Mouse (Mus musculus) midbrain, embryonic 14.5 days (tissue): ENCODE measurements around the gene 3110009E18Rik. TPM values are rescaled to one million over a fixed set of nuclear protein-coding genes. Genes with fewer than 3 reads are reported as not detected.

Source experiments
- ATAC-seq: fragments of 200-750 bp; cut with Nextera tagmentation; 2 replicates; pipeline ENCODE4 v1.8.0; 2017; ENCODE audit warnings: moderate number of reproducible peaks, moderate library complexity; ENCODE audit not compliant: low FRiP score, low TSS enrichment
- DNase-seq: peaks from one replicate; pipeline ENCODE4 v3.0.0-alpha.2; 2015
- H3K27ac ChIP-seq: fragments of 300-500 bp; sonication (generic); replicated peaks from 2 replicates; pipeline ENCODE4 v1.5.1; 2014; ENCODE audit warnings: mild to moderate bottlenecking, low read depth, low read length, moderate library complexity
- H3K27me3 ChIP-seq: fragments of 300-500 bp; sonication (generic); 2 replicates; pipeline ENCODE4 v1.6.1; 2014; ENCODE audit warnings: low read length, control low read depth, mixed read lengths; ENCODE audit not compliant: control insufficient read depth, insufficient read depth
- H3K36me3 ChIP-seq: fragments of 300-500 bp; sonication (generic); 2 replicates; pipeline ENCODE4 v1.6.1; 2014; ENCODE audit warnings: low read length, control low read depth; ENCODE audit not compliant: control insufficient read depth, insufficient read depth
- H3K4me1 ChIP-seq: fragments of 300-500 bp; sonication (generic); 2 replicates; pipeline ENCODE4 v1.6.1; 2014; ENCODE audit warnings: mild to moderate bottlenecking, antibody characterized with exemption, low read length, control low read depth; ENCODE audit not compliant: control insufficient read depth, insufficient read depth
- H3K4me2 ChIP-seq: fragments of 300-500 bp; sonication (generic); 2 replicates; pipeline ENCODE4 v1.6.1; 2014; ENCODE audit warnings: mild to moderate bottlenecking, low read length, moderate library complexity
- H3K4me3 ChIP-seq: fragments of 300-500 bp; sonication (generic); replicated peaks from 2 replicates; pipeline ENCODE4 v1.5.1; 2014; ENCODE audit warnings: low read depth, low read length
- H3K9ac ChIP-seq: fragments of 300-500 bp; sonication (generic); replicated peaks from 2 replicates; pipeline ENCODE4 v1.6.1; 2014; ENCODE audit warnings: mild to moderate bottlenecking, low read length, moderate library complexity
- H3K9me3 ChIP-seq: fragments of 300-500 bp; sonication (generic); 2 replicates; pipeline ENCODE4 v1.6.1; 2016; ENCODE audit warnings: low read length, control low read depth, mixed read lengths; ENCODE audit not compliant: control insufficient read depth
- WGBS: fragments of 180-500 bp; shearing (Covaris S2); extraction: QIAGEN DNeasy Blood & Tissue Kit; methylation state at CpG from one replicate; pipeline ENCODE4 v1.1.7; 2014; 5-methylcytosine and 5-hydroxymethylcytosine counted together
- polyA plus RNA-seq: library from polyadenylated mRNA; unstranded; fragments of >200 nt; fragmentation: Nextera tagmentation; extraction: Ambion mirVana; gene quantifications from 2 replicates; pipeline ENCODE4 v1.2.1, GENCODE M21; 2014

Gene 3110009E18Rik
- polyA plus RNA-seq, 1 experiment from 2014 or later = 18.7 TPM

DNA sequence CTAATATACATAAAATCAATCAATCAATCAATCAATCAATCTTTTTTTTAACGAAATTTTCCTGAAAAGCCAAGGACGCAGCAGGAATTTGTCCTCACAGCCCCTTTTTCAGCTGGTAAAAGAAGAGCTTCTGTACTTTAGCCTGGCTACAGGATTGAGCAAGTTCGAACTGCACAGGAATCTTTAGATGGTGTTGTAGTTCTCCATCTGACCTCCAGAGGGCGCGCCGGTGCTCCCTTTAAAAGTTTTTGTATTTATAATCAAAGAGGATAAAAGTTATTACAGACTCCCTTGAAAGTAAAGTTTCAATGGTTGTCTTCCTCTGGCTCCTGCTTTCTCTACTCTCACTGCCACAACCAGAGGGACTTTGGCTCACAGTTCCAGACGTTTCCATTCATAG, 22.7 kb upstream of the 3110009E18Rik start:
- 13% methylated on average over 7 of the region's 7 CpGs for WGBS
- Histone ChIP-seq H3K9ac (no peak overlapping the region), H3K36me3 (no peaks in the 10 kb centered on the region), H3K27ac (no peak overlapping the region), H3K4me3 (no peak overlapping the region), H3K4me2 (no peak overlapping the region), H3K9me3 (no peaks in the 10 kb centered on the region), H3K27me3 (no peaks in the 10 kb centered on the region), H3K4me1 (no peaks in the 10 kb centered on the region)
- peak; percentile 71 for DNase-seq
- no peak for ATAC-seq

DNA sequence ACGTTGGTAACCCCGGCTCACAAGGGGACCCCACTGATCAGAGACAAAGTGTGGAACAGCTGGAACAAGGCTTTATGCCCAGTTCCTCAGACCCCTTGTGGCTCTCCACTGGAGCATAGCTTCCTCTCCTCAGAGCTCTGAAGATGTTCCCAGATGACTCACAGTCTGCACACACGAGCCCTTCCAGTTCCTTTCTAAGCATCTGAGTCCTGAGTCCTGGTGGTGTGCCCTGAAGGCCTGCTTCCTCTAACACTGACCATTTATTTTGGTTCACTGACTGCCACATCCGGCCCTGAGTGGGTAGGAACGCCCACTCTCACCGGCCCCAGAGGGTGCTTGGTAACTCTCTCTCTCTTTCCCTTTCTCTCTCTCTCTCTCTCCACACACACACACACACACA, 21.5 kb upstream of the 3110009E18Rik start:
- Histone ChIP-seq H3K4me1 (no peaks in the 10 kb centered on the region), H3K27me3 (no peaks in the 10 kb centered on the region), H3K27ac (no peak overlapping the region), H3K9me3 (no peaks in the 10 kb centered on the region), H3K4me2 (no peak overlapping the region), H3K4me3 (no peak overlapping the region), H3K9ac (no peak overlapping the region), H3K36me3 (no peaks in the 10 kb centered on the region)
- DNase-seq (no peak), ATAC-seq (no peak)
- 69% methylated on average over 6 of the region's 6 CpGs for WGBS

DNA sequence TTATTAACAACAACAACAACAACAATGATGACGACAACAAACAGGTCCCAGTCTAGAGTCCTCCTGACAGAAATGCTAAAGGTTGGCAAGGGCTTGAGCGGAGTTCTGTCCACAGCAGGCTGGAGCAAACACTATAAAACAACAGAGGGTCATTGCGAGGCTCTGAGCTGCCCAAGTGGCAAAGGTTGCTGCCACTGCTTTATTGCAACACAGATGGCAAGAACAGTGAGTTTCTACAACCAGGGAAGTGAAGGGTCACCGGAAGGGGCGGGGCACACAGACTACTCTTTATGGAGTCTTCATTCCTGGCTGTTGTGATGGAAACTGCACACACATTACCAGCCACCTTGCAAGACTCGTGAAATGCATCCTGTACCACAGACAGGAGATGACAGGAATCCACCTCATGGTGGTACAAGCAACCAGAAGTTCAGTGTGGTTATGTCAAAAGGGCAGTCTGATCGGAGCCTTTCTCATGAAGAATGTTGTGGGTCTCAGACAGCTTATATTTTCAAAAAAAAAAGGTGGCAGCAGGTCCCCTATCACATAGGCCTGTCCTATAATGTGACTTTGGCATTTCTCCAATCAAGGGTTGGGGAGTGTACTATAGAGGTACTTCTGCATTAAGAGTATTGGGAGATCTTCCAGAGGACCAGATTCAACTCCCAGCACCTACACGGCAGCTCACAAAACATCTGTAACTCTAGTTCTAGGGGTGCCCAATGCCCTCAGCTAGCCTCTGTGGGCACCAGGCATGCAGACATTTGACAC, 20.3 kb upstream of the 3110009E18Rik start:
- no peaks in the 10 kb centered on the region for H3K9me3 ChIP-seq
- no peak for ATAC-seq

DNA sequence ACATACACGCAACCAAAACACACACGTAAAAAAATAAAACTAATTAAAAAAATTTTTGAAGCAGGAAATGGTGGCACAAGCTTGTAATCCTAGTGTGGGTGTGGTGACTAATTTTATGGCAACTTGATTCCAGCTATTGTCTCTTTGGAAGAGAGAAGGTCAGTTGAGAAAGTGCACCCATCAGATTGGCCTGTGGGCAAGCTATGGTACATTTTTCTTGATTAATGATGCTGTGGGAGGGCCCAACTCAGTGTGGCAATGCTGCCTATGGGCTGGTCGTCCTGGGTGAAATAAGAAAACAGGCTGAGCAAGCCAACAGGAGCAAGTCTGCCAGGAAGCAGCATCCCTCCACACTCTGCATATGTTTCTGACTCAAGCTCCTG, 19.8 kb upstream of the 3110009E18Rik start:
- WGBS = 87% methylated on average over 3 of the region's 3 CpGs
- no peaks in the 10 kb centered on the region for H3K36me3 ChIP-seq
- no peak overlapping the region for H3K9ac ChIP-seq
- no peaks in the 10 kb centered on the region for H3K27me3 ChIP-seq
- no peaks in the 10 kb centered on the region for H3K9me3 ChIP-seq
- no peak overlapping the region for H3K27ac ChIP-seq
- no peaks in the 10 kb centered on the region for H3K4me1 ChIP-seq
- H3K4me2 ChIP-seq = no peak overlapping the region
- ATAC-seq (no peak), DNase-seq (no peak)
- H3K4me3 ChIP-seq = no peak overlapping the region

More for the DNA sequence above, 20.3 kb upstream of the 3110009E18Rik start:
- 84% methylated on average over 8 of the region's 8 CpGs for WGBS
- no peaks in the 10 kb centered on the region for H3K27me3 ChIP-seq
- DNase-seq = no peak
- H3K27ac ChIP-seq = no peak overlapping the region
- H3K9ac ChIP-seq = no peak overlapping the region
- no peak overlapping the region for H3K4me3 ChIP-seq
- no peaks in the 10 kb centered on the region for H3K36me3 ChIP-seq
- H3K4me1 ChIP-seq = no peaks in the 10 kb centered on the region
- H3K4me2 ChIP-seq = no peak overlapping the region

DNA sequence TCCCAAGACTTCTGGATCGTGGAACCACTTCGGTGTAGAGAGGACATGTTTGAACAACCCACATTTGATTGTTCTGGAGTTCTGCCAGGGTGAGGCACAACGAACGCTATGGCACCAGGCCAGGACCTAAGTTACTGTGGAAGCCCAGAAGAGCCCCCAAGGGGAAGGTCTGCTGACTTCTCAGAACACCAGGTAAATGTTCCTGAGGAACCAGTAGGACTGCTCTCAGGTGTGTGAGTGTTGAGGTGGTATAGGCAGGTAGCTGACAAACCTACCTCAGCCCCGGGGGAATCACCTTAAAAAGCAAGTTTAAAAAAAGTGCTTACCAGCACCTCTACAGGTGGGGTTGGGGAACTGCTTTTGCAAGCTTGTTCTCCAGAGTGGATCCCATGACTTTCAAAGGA, 15.4 kb upstream of the 3110009E18Rik start:
- Histone ChIP-seq H3K36me3 (no peaks in the 10 kb centered on the region), H3K9me3 (no peaks in the 10 kb centered on the region), H3K9ac (no peak overlapping the region), H3K4me3 (no peak overlapping the region), H3K4me1 (no peaks in the 10 kb centered on the region), H3K27ac (no peak overlapping the region), H3K4me2 (no peak overlapping the region), H3K27me3 (no peaks in the 10 kb centered on the region)
- 81% methylated on average over 5 of the region's 5 CpGs for WGBS
- ATAC-seq (no peak), DNase-seq (no peak)

DNA sequence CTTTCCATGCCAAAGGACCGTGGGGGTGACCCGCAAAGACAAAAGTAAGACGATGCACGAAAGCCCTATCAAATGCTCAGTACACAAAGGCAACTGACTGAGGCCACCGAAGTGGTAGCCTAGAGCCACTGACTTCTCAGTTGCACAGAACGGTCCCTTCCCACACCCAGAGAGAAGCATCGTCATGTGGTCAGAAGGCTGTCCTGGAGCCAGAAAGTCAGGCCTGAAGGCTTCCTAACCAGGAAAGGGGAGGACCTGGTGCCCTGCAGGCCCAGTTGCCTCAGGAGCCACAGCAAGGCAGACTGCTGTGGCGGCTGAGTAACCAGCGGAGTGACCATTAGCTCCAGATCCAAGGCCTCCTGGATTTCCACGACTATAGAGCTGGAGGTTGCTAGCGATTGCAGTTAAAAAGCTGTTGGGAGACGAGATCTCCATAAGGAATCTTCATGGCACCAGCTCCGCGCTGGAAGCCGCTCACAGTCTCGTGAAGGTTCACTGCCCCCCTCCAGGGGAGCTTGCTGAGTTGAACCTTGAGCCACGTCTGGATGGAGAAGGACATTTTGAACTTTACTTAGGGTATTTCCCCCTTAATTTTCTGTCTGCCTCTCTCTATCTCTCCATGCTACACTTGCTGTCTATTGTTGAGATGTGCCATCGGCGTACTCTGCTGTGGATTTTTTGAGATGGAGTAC, 11.1 kb upstream of the 3110009E18Rik start:
- Histone ChIP-seq H3K27me3 (no peaks in the 10 kb centered on the region), H3K4me3 (no peak overlapping the region), H3K27ac (no peak overlapping the region), H3K4me2 (no peak overlapping the region), H3K36me3 (peaks cover 15% of the 10 kb centered on the region), H3K9me3 (no peaks in the 10 kb centered on the region; the same call in 1 of the 2 replicates), H3K4me1 (no peaks in the 10 kb centered on the region), H3K9ac (no peak overlapping the region)
- 89% methylated on average over 19 of the region's 19 CpGs for WGBS
- no peak for DNase-seq
- no peak for ATAC-seq

DNA sequence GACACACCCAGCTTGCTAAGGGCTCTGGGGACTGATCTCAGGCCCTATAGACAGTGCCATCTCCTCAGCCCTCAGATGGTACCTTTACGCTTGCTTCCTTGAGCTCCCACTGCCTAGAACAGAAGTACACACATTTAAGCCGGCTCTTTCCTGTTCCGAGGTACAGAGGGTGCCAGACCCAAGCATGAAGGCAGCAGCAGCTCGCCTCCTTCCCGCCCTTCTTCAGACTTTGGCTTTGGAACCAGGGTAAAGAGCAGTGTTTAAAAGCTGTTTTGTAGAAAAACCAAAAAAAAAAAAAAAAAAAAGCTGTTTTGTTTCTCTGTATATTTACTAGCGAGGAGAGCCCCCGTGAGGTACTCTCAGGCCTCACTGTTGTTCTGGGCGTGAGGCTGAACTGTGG, 9.2 kb upstream of the 3110009E18Rik start:
- 89% methylated on average over 8 of the region's 8 CpGs for WGBS
- ATAC-seq (no peak), DNase-seq (no peak)
- Histone ChIP-seq H3K36me3 (peaks cover 30% of the 10 kb centered on the region), H3K4me3 (no peak overlapping the region), H3K4me1 (no peaks in the 10 kb centered on the region), H3K9ac (no peak overlapping the region), H3K4me2 (no peak overlapping the region), H3K9me3 (no peaks in the 10 kb centered on the region; the same call in 1 of the 2 replicates), H3K27me3 (no peaks in the 10 kb centered on the region), H3K27ac (no peak overlapping the region)

DNA sequence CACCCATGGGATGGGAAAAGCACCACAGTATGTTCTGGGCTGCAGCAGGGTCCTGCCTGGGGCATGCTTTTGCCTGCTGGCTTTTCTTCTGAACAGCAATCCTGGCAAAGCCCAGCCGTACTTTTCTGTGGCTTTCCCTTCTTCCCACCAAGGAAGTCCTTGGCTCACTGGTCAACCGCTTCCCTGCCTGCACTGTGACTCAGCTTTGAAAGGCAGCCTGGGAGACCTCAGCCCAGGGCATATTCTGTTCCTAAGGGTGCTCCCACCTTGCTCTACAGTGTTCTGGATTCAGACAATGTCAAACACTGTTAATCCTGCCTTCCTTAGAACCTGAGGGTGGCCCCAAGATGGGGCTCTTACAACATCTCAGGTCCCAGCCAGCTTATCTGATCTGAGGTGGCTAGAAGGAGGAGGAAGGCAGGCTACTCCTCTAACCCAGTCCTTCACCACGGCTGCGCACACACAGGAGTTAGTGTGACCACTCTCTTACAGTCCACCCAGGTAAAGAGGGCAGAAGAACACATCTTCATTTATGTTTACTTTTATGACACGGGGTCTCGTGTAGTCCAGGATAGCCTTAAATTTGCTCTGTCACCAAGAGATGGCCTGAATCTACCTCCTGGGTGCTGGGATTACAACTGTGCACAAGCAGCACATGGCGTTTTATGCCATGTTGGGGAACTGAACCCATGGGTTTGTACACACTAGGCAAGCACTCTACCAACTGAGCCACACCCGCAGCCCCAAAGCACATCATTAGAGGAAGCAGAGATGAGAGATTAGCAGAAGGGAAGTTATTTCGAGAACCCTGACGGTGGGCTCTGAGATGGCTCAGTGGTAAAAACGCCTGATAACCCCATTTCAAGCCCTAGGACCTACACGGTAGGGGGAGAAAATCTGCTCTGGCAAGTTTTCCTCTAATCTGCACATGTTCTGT, 8.5 kb upstream of the 3110009E18Rik start:
- no peak for ATAC-seq
- 88% methylated on average over 12 of the region's 12 CpGs for WGBS
- H3K27ac ChIP-seq = no peak overlapping the region

More for the DNA sequence above, 8.5 kb upstream of the 3110009E18Rik start:
- Histone ChIP-seq H3K9ac (no peak overlapping the region), H3K27me3 (no peaks in the 10 kb centered on the region), H3K4me1 (no peaks in the 10 kb centered on the region), H3K4me2 (no peak overlapping the region), H3K4me3 (no peak overlapping the region), H3K36me3 (peaks cover 30% of the 10 kb centered on the region), H3K9me3 (no peaks in the 10 kb centered on the region; the same call in 1 of the 2 replicates)
- no peak for DNase-seq
